Mouse (Mus musculus) c-Kit-positive CD71-negative TER-119-negative erythroid progenitor cells, embryonic 14.5 days (primary cell): ENCODE results near the gene Pdcd1lg2.

ENCODE experiments used
- DNase-seq: peaks from one replicate; pipeline ENCODE4 v3.0.0-alpha.2; 2013; ENCODE audit warnings: low read depth

Pdcd1lg2 gene

GRCm38 (mm10) chr19:29410619-29411018 lies at the start of gene Pdcd1lg2:
Gene Pdcd1lg2 (plus strand): TSS chr19:29410919.
- no peak for DNase-seq

- peak; percentile 77 for DNase-seq
Measured at GRCm38 (mm10) chr19:29361468-29362130, 49.1 kb upstream of the Pdcd1lg2 start.

GRCm38 (mm10) chr19:29362173-29362930 lies 48.4 kb upstream of the Pdcd1lg2 start:
- no peak for DNase-seq

- DNase-seq, result no peak
Measured at GRCm38 (mm10) chr19:29363557-29363956, 47.2 kb upstream of the Pdcd1lg2 start.

GRCm38 (mm10) chr19:29364076-29364475 lies 46.6 kb upstream of the Pdcd1lg2 start:
- DNase-seq, result no peak

- no peak for DNase-seq
Measured at GRCm38 (mm10) chr19:29365105-29365504, 45.6 kb upstream of the Pdcd1lg2 start.

GRCm38 (mm10) chr19:29366226-29366968 lies 44.3 kb upstream of the Pdcd1lg2 start:
- no peak for DNase-seq

- peak; percentile 92 for DNase-seq
Measured at GRCm38 (mm10) chr19:29366969-29367622, 43.6 kb upstream of the Pdcd1lg2 start, which contains the start of the genes Plgrkt and Cd274. Gene Plgrkt (minus strand): TSS chr19:29367390. Gene Cd274 (plus strand): TSS chr19:29367455.

- DNase-seq, result no peak
Measured at GRCm38 (mm10) chr19:29368041-29368440, 42.7 kb upstream of the Pdcd1lg2 start.

- DNase-seq, result no peak
Measured at GRCm38 (mm10) chr19:29368671-29369309, 41.9 kb upstream of the Pdcd1lg2 start.

GRCm38 (mm10) chr19:29370112-29370511 lies 40.6 kb upstream of the Pdcd1lg2 start:
- DNase-seq, result no peak

GRCm38 (mm10) chr19:29370545-29371283 lies 40.0 kb upstream of the Pdcd1lg2 start:
- no peak for DNase-seq

GRCm38 (mm10) chr19:29371284-29372081 lies 39.2 kb upstream of the Pdcd1lg2 start:
- no peak for DNase-seq

- DNase-seq, result no peak
Measured at GRCm38 (mm10) chr19:29372138-29372537, 38.6 kb upstream of the Pdcd1lg2 start.

GRCm38 (mm10) chr19:29372621-29373020 lies 38.1 kb upstream of the Pdcd1lg2 start:
- no peak for DNase-seq

GRCm38 (mm10) chr19:29373438-29373837 lies 37.3 kb upstream of the Pdcd1lg2 start:
- DNase-seq, result no peak

GRCm38 (mm10) chr19:29374947-29375346 lies 35.8 kb upstream of the Pdcd1lg2 start:
- no peak for DNase-seq

- DNase-seq, result no peak
Measured at GRCm38 (mm10) chr19:29376382-29376781, 34.3 kb upstream of the Pdcd1lg2 start.

- DNase-seq, result no peak
Measured at GRCm38 (mm10) chr19:29379839-29380603, 30.7 kb upstream of the Pdcd1lg2 start.
